Mouse (Mus musculus) olfactory bulb, adult 2 months (tissue): ENCODE results near the gene Plekhg6.

Source experiments
- CTCF ChIP-seq: fragments of 200-500 bp; IDR thresholded peaks from 2 replicates; pipeline ENCODE4 v1.5.1; 2012; ENCODE audit warnings: low read depth, mild to moderate bottlenecking, low read length, moderate library complexity; ENCODE audit not compliant: insufficient read depth
- POLR2A ChIP-seq: fragments of 200-500 bp; IDR thresholded peaks from 2 replicates; pipeline ENCODE4 v1.6.1; 2012; ENCODE audit warnings: mild to moderate bottlenecking, low read depth, low read length, moderate library complexity; ENCODE audit not compliant: insufficient read depth

DNA sequence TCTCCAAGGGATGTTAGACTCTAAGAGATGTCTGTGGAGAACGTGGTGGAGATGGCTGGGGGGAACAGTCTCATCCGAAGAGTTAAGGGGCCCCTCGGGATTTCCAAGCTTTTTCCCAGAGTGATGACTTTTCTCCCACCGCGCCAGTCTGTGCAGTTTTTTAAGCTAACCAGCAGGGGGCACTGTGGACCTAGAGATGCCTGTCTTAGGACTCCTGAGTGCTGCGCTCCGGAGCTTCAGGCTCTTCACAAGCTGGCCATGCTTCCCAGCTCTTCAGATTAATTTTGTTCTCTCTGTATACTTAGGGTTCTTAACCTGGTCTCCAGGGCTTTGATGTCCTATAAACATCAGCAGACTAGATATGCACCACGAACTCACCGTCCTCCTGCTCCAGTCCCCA is 38.2 kb upstream of the Plekhg6 start:
- TF ChIP-seq CTCF: peak; percentile 79
- no peak for TF ChIP-seq POLR2A
